Mouse (Mus musculus) stomach, postnatal 0 days (tissue): ENCODE measurements around the gene Prps2. TPM values are rescaled to one million over a fixed set of nuclear protein-coding genes. Genes with fewer than 3 reads are reported as not detected.
A peak's percentile ranks its signal among the peaks of the same experiment; 100 is the strongest.
"Not testable (repeated sequence)": the region's sequence is repeated elsewhere in the genome, so short reads cannot be mapped to it uniquely, and the experiment has no call there.

ENCODE experiments used
- ATAC-seq: fragments of 200-750 bp; cut with Nextera tagmentation; 2 replicates; pipeline ENCODE4 v1.8.0; 2017; ENCODE audit not compliant: low FRiP score, low TSS enrichment
- DNase-seq: peaks from one replicate; pipeline ENCODE4 v3.0.0-alpha.2; 2016; ENCODE audit warnings: low spot score
- H3K27ac ChIP-seq: fragments of 300-500 bp; sonication (generic); replicated peaks from 2 replicates; pipeline ENCODE4 v1.5.1; 2014; ENCODE audit warnings: mild to moderate bottlenecking, control low read depth
- H3K27me3 ChIP-seq: fragments of 300-500 bp; sonication (generic); 2 replicates; pipeline ENCODE4 v1.6.1; 2014; ENCODE audit warnings: low read length; ENCODE audit not compliant: control insufficient read depth, insufficient read depth
- H3K36me3 ChIP-seq: fragments of 300-500 bp; sonication (generic); 2 replicates; pipeline ENCODE4 v1.6.1; 2014; ENCODE audit warnings: low read length, mixed read lengths; ENCODE audit not compliant: control insufficient read depth, insufficient read depth
- H3K4me1 ChIP-seq: fragments of 300-500 bp; sonication (generic); replicated peaks from 2 replicates; pipeline ENCODE4 v1.6.1; 2014; ENCODE audit warnings: antibody characterized with exemption; ENCODE audit not compliant: control insufficient read depth, insufficient read depth
- H3K4me2 ChIP-seq: fragments of 300-500 bp; sonication (generic); replicated peaks from 2 replicates; pipeline ENCODE4 v1.6.1; 2014; ENCODE audit warnings: low read depth, mild to moderate bottlenecking, control low read depth, moderate library complexity
- H3K4me3 ChIP-seq: fragments of 300-500 bp; sonication (generic); 2 replicates; pipeline ENCODE4 v1.5.1; 2014; ENCODE audit warnings: low read depth, low read length, control low read depth
- H3K9ac ChIP-seq: fragments of 300-500 bp; sonication (generic); 2 replicates; pipeline ENCODE4 v1.6.1; 2014; ENCODE audit warnings: mild to moderate bottlenecking, low read length, control low read depth, mixed read lengths
- H3K9me3 ChIP-seq: fragments of 300-500 bp; sonication (generic); 2 replicates; pipeline ENCODE4 v1.6.1; 2016; ENCODE audit warnings: low read length; ENCODE audit not compliant: control insufficient read depth
- CTCF ChIP-seq: IDR thresholded peaks from 2 replicates; pipeline ENCODE4 v1.5.1; 2016; ENCODE audit warnings: antibody characterized with exemption, low read depth, mild to moderate bottlenecking, moderate library complexity
- EP300 ChIP-seq: optimal IDR thresholded peaks from 2 replicates; pipeline ENCODE3; 2016; ENCODE audit warnings: antibody characterized with exemption
- WGBS: fragments of 180-500 bp; shearing (Covaris S2); extraction: QIAGEN DNeasy Blood & Tissue Kit; methylation state at CpG from one replicate; pipeline ENCODE4 v1.1.7; 2014; 5-methylcytosine and 5-hydroxymethylcytosine counted together
- polyA plus RNA-seq: library from polyadenylated mRNA; unstranded; fragments of >200 nt; fragmentation: Nextera tagmentation; extraction: Ambion mirVana; gene quantifications from 2 replicates; pipeline ENCODE4 v1.2.1, GENCODE M21; 2015

Prps2 gene
- polyA plus RNA-seq, 1 experiment from 2014 or later, result 11.9 TPM

DNA sequence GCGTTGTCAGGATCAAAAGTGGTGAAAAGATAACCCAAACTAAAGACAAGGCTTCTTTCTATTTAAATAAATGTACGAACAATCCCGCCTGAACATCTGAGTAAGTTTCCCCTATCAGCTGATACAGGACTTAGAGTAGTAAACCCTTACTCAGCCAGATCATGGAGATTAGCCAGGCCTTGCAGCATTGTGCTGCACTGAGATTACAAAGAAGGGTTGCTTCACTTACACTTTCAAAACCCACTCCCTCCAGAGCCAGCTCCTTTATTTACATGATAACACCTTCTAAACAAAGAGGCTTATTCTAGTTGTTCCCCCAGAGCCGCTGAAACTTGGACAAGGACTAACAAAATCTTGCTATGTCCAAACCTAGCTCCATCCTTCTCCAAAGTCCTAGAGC is 2.5 kb downstream of the Prps2 start:
- 61% methylated on average over 4 of the region's 4 CpGs for WGBS

GRCm38 (mm10) chrX:167361231-167361630 is 21.3 kb downstream of the Prps2 start:
- not testable (repeated sequence) for H3K4me2 ChIP-seq, H3K27me3 ChIP-seq, H3K4me3 ChIP-seq, H3K4me1 ChIP-seq, DNase-seq, H3K36me3 ChIP-seq, H3K9me3 ChIP-seq, H3K27ac ChIP-seq, H3K9ac ChIP-seq, ATAC-seq
- WGBS, result 84% methylated on average over 3 of the region's 3 CpGs

More for the DNA sequence above, 2.5 kb downstream of the Prps2 start:
- no peaks in the 10 kb centered on the region for H3K27me3 ChIP-seq
- no peaks in the 10 kb centered on the region for H3K4me1 ChIP-seq
- no peak for ATAC-seq
- TF ChIP-seq CTCF (no peak), EP300 (no peak)
- H3K4me3 ChIP-seq, result no peak overlapping the region
- H3K9ac ChIP-seq, result no peak overlapping the region
- no peak overlapping the region for H3K4me2 ChIP-seq
- no peak overlapping the region for H3K27ac ChIP-seq
- no peaks in the 10 kb centered on the region for H3K9me3 ChIP-seq
- no peaks in the 10 kb centered on the region for H3K36me3 ChIP-seq
- DNase-seq, result no peak

DNA sequence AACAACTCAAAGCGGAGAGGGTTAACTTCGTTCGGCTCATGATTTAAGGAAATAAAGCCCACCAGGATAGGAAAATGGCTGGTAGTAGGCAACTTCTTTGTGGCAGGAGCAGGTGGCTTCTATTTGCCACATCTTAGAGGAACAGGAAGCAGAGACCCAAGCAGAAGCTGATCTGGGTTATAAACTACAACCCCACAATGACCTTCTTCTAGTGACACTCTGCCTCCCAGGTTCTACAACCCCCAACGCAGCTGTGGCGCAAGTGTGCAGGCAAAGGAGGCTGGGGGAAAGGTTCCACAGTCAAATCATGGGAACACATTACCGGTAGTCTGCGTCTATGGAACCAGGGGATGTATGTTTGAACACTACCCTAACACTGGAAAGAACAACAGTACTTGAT is 22.8 kb downstream of the Prps2 start:
- no peak overlapping the region for H3K9ac ChIP-seq
- no peaks in the 10 kb centered on the region for H3K9me3 ChIP-seq
- no peak for TF ChIP-seq CTCF
- no peak for TF ChIP-seq EP300
- 90% methylated on average over 7 of the region's 7 CpGs for WGBS
- no peaks in the 10 kb centered on the region for H3K36me3 ChIP-seq
- H3K27me3 ChIP-seq, result no peaks in the 10 kb centered on the region
- H3K4me3 ChIP-seq, result no peak overlapping the region
- no peak for ATAC-seq
- no peak overlapping the region for H3K27ac ChIP-seq
- no peak overlapping the region for H3K4me2 ChIP-seq
- no peak for DNase-seq
- H3K4me1 ChIP-seq, result no peaks in the 10 kb centered on the region

GRCm38 (mm10) chrX:167357415-167357814 is 25.1 kb downstream of the Prps2 start:
- 60% methylated on average over 2 of the region's 2 CpGs for WGBS
- Histone ChIP-seq H3K36me3 (no peaks in the 10 kb centered on the region), H3K4me2 (no peak overlapping the region), H3K4me3 (no peak overlapping the region), H3K4me1 (no peaks in the 10 kb centered on the region), H3K27ac (no peak overlapping the region), H3K9ac (no peak overlapping the region), H3K9me3 (no peaks in the 10 kb centered on the region), H3K27me3 (no peaks in the 10 kb centered on the region)
- peak; percentile 56 for TF ChIP-seq CTCF
- TF ChIP-seq EP300, result no peak
- DNase-seq (no peak), ATAC-seq (no peak)

- Histone ChIP-seq H3K36me3 (no peaks in the 10 kb centered on the region), H3K4me2 (no peak overlapping the region), H3K4me1 (no peaks in the 10 kb centered on the region), H3K4me3 (no peak overlapping the region), H3K27ac (no peak overlapping the region), H3K9ac (no peak overlapping the region), H3K27me3 (no peaks in the 10 kb centered on the region), H3K9me3 (no peaks in the 10 kb centered on the region)
- no peak for ATAC-seq
- 85% methylated on average over 3 of the region's 3 CpGs for WGBS
- TF ChIP-seq EP300, result no peak
- TF ChIP-seq CTCF, result no peak
- no peak for DNase-seq
Observed at GRCm38 (mm10) chrX:167355965-167356364, 26.6 kb downstream of the Prps2 start.

- Histone ChIP-seq H3K36me3 (no peaks in the 10 kb centered on the region), H3K9me3 (no peaks in the 10 kb centered on the region), H3K9ac (no peak overlapping the region), H3K27ac (no peak overlapping the region), H3K4me3 (no peak overlapping the region), H3K27me3 (no peaks in the 10 kb centered on the region), H3K4me2 (no peak overlapping the region), H3K4me1 (no peaks in the 10 kb centered on the region)
- DNase-seq (no peak), ATAC-seq (no peak)
- 85% methylated on average over 2 of the region's 2 CpGs for WGBS
- no peak for TF ChIP-seq EP300
- no peak for TF ChIP-seq CTCF
Observed at GRCm38 (mm10) chrX:167353617-167354016, 28.9 kb downstream of the Prps2 start.
